Mouse (Mus musculus): ENCODE data around the gene Faah. TPM values are rescaled to one million over a fixed set of nuclear protein-coding genes. Genes with fewer than 3 reads are reported as not detected.

Gene Faah
- total RNA-seq, 2 experiments from 2014 or later, result 86.6 to 90.7 TPM

DNA sequence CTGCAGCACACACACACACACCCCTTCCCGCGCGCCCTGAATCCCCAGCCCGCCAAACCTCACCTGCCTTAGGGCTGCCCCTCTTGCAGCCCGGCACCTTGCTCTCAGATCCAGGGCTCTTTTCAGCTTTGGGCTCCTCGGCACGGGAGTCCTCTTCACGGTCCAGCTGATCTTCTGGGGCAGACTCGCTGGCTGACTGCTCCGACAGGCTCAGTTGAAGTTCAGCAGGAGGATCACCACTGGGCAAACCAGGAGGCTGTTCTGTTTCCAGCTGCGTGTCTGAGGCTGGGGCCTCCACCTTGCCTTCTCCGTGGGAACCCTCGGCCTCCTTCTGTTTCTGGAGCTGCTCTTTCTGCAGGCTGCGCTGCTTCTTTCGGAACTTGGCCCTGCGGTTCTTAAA lies 97.8 kb downstream of the Faah start:
- DNase-seq (ENCODE audit: low spot score in 2 of 2), result no peak
- intact Hi-C loops (cut with DNase I), result no loop called here

Other genes with a start within 250 kb of the Faah start
- gene Tex38, start 236.9 kb downstream of the Faah start, total RNA-seq (2021), result under 1 TPM; 0.46 to 0.59 TPM
- gene Atpaf1, start 233.1 kb downstream of the Faah start, total RNA-seq (2021), result 10 to 100 TPM; 39.2 to 42.3 TPM
- 1 to 10 TPM; 3.1 TPM for gene Mob3c, start 189.8 kb downstream of the Faah start, total RNA-seq (2021)
- gene Mknk1, start 178.7 kb downstream of the Faah start, total RNA-seq (2021), result 10 to 100 TPM; 40.0 to 45.7 TPM
- under 1 TPM; 0.17 to 0.64 TPM for gene Kncn, start 133.5 kb downstream of the Faah start, total RNA-seq (2021)
- gene 6430628N08Rik, start 127.3 kb downstream of the Faah start, total RNA-seq (2021), result under 1 TPM in 1 of 2 experiments, not detected in 1; 0.21 TPM
- under 1 TPM in 1 of 2 experiments, not detected in 1; 0.18 TPM for gene Dmbx1, start 78.0 kb downstream of the Faah start, total RNA-seq (2021)
- gene Nsun4, start 36.0 kb upstream of the Faah start, total RNA-seq (2021), result 1 to 10 TPM; 8.5 to 9.1 TPM
- gene Uqcrh, start 57.1 kb upstream of the Faah start, total RNA-seq (2021), result 100 to 1,000 TPM; 434 to 435 TPM
- 10 to 100 TPM; 45.0 to 46.0 TPM for gene Lrrc41, start 57.3 kb upstream of the Faah start, total RNA-seq (2021)
- gene Rad54l, start 105.8 kb upstream of the Faah start, total RNA-seq (2021), result under 1 TPM; 0.55 to 0.82 TPM
- 10 to 100 TPM; 69.3 to 71.5 TPM for gene Pomgnt1, start 105.9 kb upstream of the Faah start, total RNA-seq (2021)
- 10 to 100 TPM; 23.3 to 29.5 TPM for gene Lurap1, start 133.4 kb upstream of the Faah start, total RNA-seq (2021)
- under 1 TPM in 1 of 2 experiments, not detected in 1; 0.47 TPM for gene Tspan1, start 149.7 kb upstream of the Faah start, total RNA-seq (2021)
- gene 1700042G07Rik, start 155.4 kb upstream of the Faah start, total RNA-seq (2021), result not detected
- gene Gm49337, start 155.5 kb upstream of the Faah start, total RNA-seq (2021), result 1 to 10 TPM in 1 of 2 experiments, not detected in 1; 2.0 TPM
- gene Pik3r3, start 203.7 kb upstream of the Faah start, total RNA-seq (2021), result 10 to 100 TPM; 39.6 to 46.0 TPM

All from left cerebral cortex, postnatal 14 days (tissue).